ENCODE assay signal across 9 mouse cellular contexts in genomic region chr9:50852634-50853349, GRCm38 (mm10). TPM values are rescaled to one million over a fixed set of nuclear protein-coding genes. Genes with fewer than 3 reads are reported as not detected.
DNase-seq lines count a peak whose midpoint lies in the region; ATAC-seq and TF ChIP-seq lines count a peak whose summit lies in the region.
"Had no signal": no experiment of that assay in that cellular context is flagged by ENCODE, and none has a peak within 500 bp of the region (broad histone marks: within the 10 kb centered on the region; RNA-seq: fewer than 3 reads in every experiment).

No protein-coding gene starts in this region.

- TF ChIP-seq POLR2A in CH12.LX (IDR thresholded peaks at IDR 0.05; ENCODE audit: low read depth, low read length): peak; percentile 32; the same call in 1 of the 2 replicates

- H3K36me3 ChIP-seq in kidney, embryonic 15.5 days: no peaks in the 10 kb centered on the region
- no peaks in the 10 kb centered on the region for H3K36me3 ChIP-seq in CH12.LX (replicated peaks in 1 of 2; ENCODE audit: control insufficient read depth in 1 of 2, insufficient read depth in 1 of 2, low read length in 1 of 2)
- H3K36me3 ChIP-seq in heart, postnatal 0 days (replicated peaks; ENCODE audit: control insufficient read depth, insufficient read depth, low read length): no peaks in the 10 kb centered on the region

- no peak for DNase-seq in kidney, adult 8-10 months
- DNase-seq in 3T3-L1 (ENCODE audit: low read depth, low spot score) (peak; percentile 36), CH12.LX (ENCODE audit: extremely low read depth) (no peak)
- no peak for DNase-seq in heart, postnatal 0 days (ENCODE audit: low spot score)
- DNase-seq in frontal cortex, adult 2 months (ENCODE audit: extremely low spot score in 1 of 2, low spot score in 1 of 2): no peak
- DNase-seq in yolk sac, embryonic 10.5 days (ENCODE audit: low spot score): no peak

- 48% methylated on average over 17 of the region's 17 CpGs for WGBS in kidney, embryonic 15.5 days
- 33% methylated on average over 17 of the region's 17 CpGs for WGBS in heart, postnatal 0 days

- H3K4me1 ChIP-seq in kidney, embryonic 15.5 days: peaks cover 54% of the 10 kb centered on the region
- peaks cover 28 to 40% of the 10 kb centered on the region in 2 experiments for H3K4me1 ChIP-seq in CH12.LX (ENCODE audit: control insufficient read depth in 1 of 2, insufficient read depth in 2 of 2)
- peaks cover 21% of the 10 kb centered on the region for H3K4me1 ChIP-seq in heart, postnatal 0 days (ENCODE audit: control insufficient read depth, insufficient read depth)

- peak; percentile 60; the same call in 1 of the 2 replicates for TF ChIP-seq EP300 in CH12.LX (IDR thresholded peaks at IDR 0.05; ENCODE audit: low read length)
- no peak for TF ChIP-seq EP300 in heart, postnatal 0 days (IDR thresholded peaks at IDR 0.05; ENCODE audit: low read depth)

- in situ Hi-C loops in CH12.LX (cut with MboI; ENCODE audit: low pct_ligation_motif_present, low pct_unique_long_range_greater_than_20kb, low sequenced_read_pairs): loop anchor here (5.0 kb wide), 1 partner anchor 155 kb away; the partner anchor contains the start of gene Sik2

- H3K79me2 ChIP-seq in CH12.LX (replicated peaks; ENCODE audit: control insufficient read depth, extremely low read depth, insufficient read depth, poor library complexity, severe bottlenecking): peaks cover 10% of the 10 kb centered on the region

- no peak overlapping the region; the same call in 1 of the 2 replicates for H3K27ac ChIP-seq in kidney, embryonic 15.5 days
- peak overlapping the region; percentile 95 for H3K27ac ChIP-seq in CH12.LX (ENCODE audit: insufficient read depth, low read depth)
- H3K27ac ChIP-seq in heart, postnatal 0 days (ENCODE audit: low read depth): no peak overlapping the region
- H3K27ac ChIP-seq: macrophage had no signal

- peak; percentile 23 for TF ChIP-seq RAD21 in CH12.LX (IDR thresholded peaks at IDR 0.05; ENCODE audit: low read depth, low read length)

- no peak for ATAC-seq in kidney, embryonic 15.5 days (replicated peaks; ENCODE audit: low FRiP score)
- no peak for ATAC-seq in heart, postnatal 0 days (ENCODE audit: insufficient read depth, low read depth)
- ATAC-seq in monocyte, adult 5-6 weeks (replicated peaks; ENCODE audit: insufficient number of reproducible peaks, low FRiP score, low TSS enrichment, poor library complexity, severe bottlenecking): peak; percentile 20

- H3K9ac ChIP-seq in kidney, embryonic 15.5 days: no peak overlapping the region
- H3K9ac ChIP-seq in CH12.LX (ENCODE audit: insufficient read depth, low read depth): peak overlapping the region; percentile 55
- H3K9ac ChIP-seq in heart, postnatal 0 days (replicated peaks; ENCODE audit: low read depth, low read length): no peak overlapping the region

- H3K27me3 ChIP-seq in kidney, embryonic 15.5 days: no peaks in the 10 kb centered on the region
- no peaks in the 10 kb centered on the region for H3K27me3 ChIP-seq in CH12.LX (replicated peaks)
- no peaks in the 10 kb centered on the region for H3K27me3 ChIP-seq in heart, postnatal 0 days (ENCODE audit: control insufficient read depth, insufficient read depth, low read length)

- no peaks in the 10 kb centered on the region for H3K9me3 ChIP-seq in kidney, embryonic 15.5 days (replicated peaks)
- H3K9me3 ChIP-seq in CH12.LX (replicated peaks; ENCODE audit: low read length): no peaks in the 10 kb centered on the region
- H3K9me3 ChIP-seq in heart, postnatal 0 days (replicated peaks; ENCODE audit: control insufficient read depth, low read length): no peaks in the 10 kb centered on the region

- dilution Hi-C loops in CH12.LX (cut with MboI; ENCODE audit: extremely low pct_ligation_motif_present, extremely low pct_unique_long_range_greater_than_20kb, low sequenced_read_pairs): no loop called here

- peak in 1 of 2 experiments; percentile 58; a peak in 2 of 4 replicates for TF ChIP-seq CTCF in CH12.LX (conservative IDR thresholded peaks at IDR 0.05 in 1 of 2, IDR thresholded peaks at IDR 0.05 in 1 of 2; ENCODE audit: low read depth in 2 of 2, low read length in 2 of 2)
- no peak for TF ChIP-seq CTCF in heart, postnatal 0 days (IDR thresholded peaks at IDR 0.05; ENCODE audit: low read depth)

- H3K4me3 ChIP-seq in kidney, embryonic 15.5 days (replicated peaks): no peak overlapping the region
- peak overlapping the region in 1 of 3 experiments; percentile 46 for H3K4me3 ChIP-seq in CH12.LX (replicated peaks in 1 of 3; ENCODE audit: low read depth in 2 of 3, low read length in 2 of 3, poor library complexity in 1 of 3)
- no peak overlapping the region for H3K4me3 ChIP-seq in heart, postnatal 0 days (ENCODE audit: low read depth, low read length)

- H3K4me2 ChIP-seq in kidney, embryonic 15.5 days: peak overlapping the region; percentile 35
- H3K4me2 ChIP-seq in CH12.LX (ENCODE audit: insufficient read depth, low read depth, poor library complexity, severe bottlenecking): peak overlapping the region; percentile 70
- H3K4me2 ChIP-seq in heart, postnatal 0 days (ENCODE audit: low read depth, low read length): peak overlapping the region; percentile 50

TF ChIP-seq in CH12.LX, 34 proteins besides CTCF, POLR2A, EP300 and RAD21:
- TF ChIP-seq CHD1 (IDR thresholded peaks at IDR 0.05; ENCODE audit: low read depth, low read length) (peak; percentile 98), NELFE (IDR thresholded peaks at IDR 0.05; ENCODE audit: low read depth, low read length) (0 out of 2 replicates have a peak, but pooled peaks have one; percentile 40), ZKSCAN1 (IDR thresholded peaks at IDR 0.05; ENCODE audit: borderline replicate concordance, low read depth, low read length) (no peak), USF1 (IDR thresholded peaks at IDR 0.05; ENCODE audit: low read depth, low read length) (no peak), SIN3A (IDR thresholded peaks at IDR 0.05; ENCODE audit: low read length) (peak; percentile 59; the same call in 1 of the 2 replicates), RCOR1 (conservative IDR thresholded peaks at IDR 0.05; ENCODE audit: low read depth, low read length) (no peak), MAFK (IDR thresholded peaks at IDR 0.05; ENCODE audit: insufficient replicate concordance, low read length) (peak; percentile 34; the same call in 1 of the 2 replicates), ETS1 (conservative IDR thresholded peaks at IDR 0.05; ENCODE audit: low read depth, low read length) (peak; percentile 59), IRF4 (IDR thresholded peaks at IDR 0.05; ENCODE audit: low read depth, low read length) (peak; percentile 54; the same call in 1 of the 2 replicates), GABPA (IDR thresholded peaks at IDR 0.05; ENCODE audit: insufficient replicate concordance, low read depth, low read length) (no peak), PAX5 (IDR thresholded peaks at IDR 0.05; ENCODE audit: low read length) (no peak), JUN (IDR thresholded peaks at IDR 0.05; ENCODE audit: insufficient read depth, low read depth, low read length) (peak; percentile 39; the same call in 1 of the 2 replicates), TCF12 (IDR thresholded peaks at IDR 0.05; ENCODE audit: low read depth, low read length) (peak; percentile 64), SMC3 (IDR thresholded peaks at IDR 0.05; ENCODE audit: low read depth, low read length) (peak; percentile 14; the same call in 1 of the 2 replicates), ZNF384 (IDR thresholded peaks at IDR 0.05; ENCODE audit: low read depth, low read length) (peak; percentile 15), USF2 (conservative IDR thresholded peaks at IDR 0.05; ENCODE audit: low read depth, low read length) (no peak), ZMIZ1 (IDR thresholded peaks at IDR 0.05; ENCODE audit: low read depth, low read length) (0 out of 2 replicates have a peak, but pooled peaks have one; percentile 42), E2F4 (IDR thresholded peaks at IDR 0.05; ENCODE audit: insufficient replicate concordance, low read depth, low read length) (no peak), ELF1 (IDR thresholded peaks at IDR 0.05; ENCODE audit: low read depth, low read length) (peak; percentile 54; the same call in 1 of the 2 replicates), KAT2A (IDR thresholded peaks at IDR 0.05; ENCODE audit: insufficient replicate concordance, low read length) (no peak), BHLHE40 (IDR thresholded peaks at IDR 0.05; ENCODE audit: low read depth, low read length) (no peak), HCFC1 (IDR thresholded peaks at IDR 0.05; ENCODE audit: low read depth, low read length) (peak; percentile 11; the same call in 1 of the 2 replicates), TBP (conservative IDR thresholded peaks at IDR 0.05; ENCODE audit: low read depth, low read length) (no peak), JUND (conservative IDR thresholded peaks at IDR 0.05; ENCODE audit: low read depth, low read length) (peak; percentile 51; the same call in 1 of the 2 replicates), CHD2 (IDR thresholded peaks at IDR 0.05; ENCODE audit: low read length) (no peak), MEF2A (IDR thresholded peaks at IDR 0.05; ENCODE audit: borderline replicate concordance, low read depth, low read length) (peak; percentile 59), ZC3H11A (IDR thresholded peaks at IDR 0.05; ENCODE audit: low read depth, low read length) (no peak), POLR2AphosphoS2 (IDR thresholded peaks at IDR 0.05; ENCODE audit: low read depth, low read length) (no peak), MXI1 (IDR thresholded peaks at IDR 0.05; ENCODE audit: low read depth, low read length) (no peak), UBTF (IDR thresholded peaks at IDR 0.05; ENCODE audit: low read depth, low read length) (peak; percentile 69; the same call in 1 of the 2 replicates), MAX (IDR thresholded peaks at IDR 0.05; ENCODE audit: low read length) (peak; percentile 32; the same call in 1 of the 2 replicates), MYC (IDR thresholded peaks at IDR 0.05; ENCODE audit: low read depth, low read length) (peak; percentile 36; the same call in 1 of the 2 replicates), NRF1 (IDR thresholded peaks at IDR 0.05; ENCODE audit: low read depth, low read length) (no peak), MAZ (IDR thresholded peaks at IDR 0.05; ENCODE audit: low read depth, low read length) (no peak; the same call in 1 of the 2 replicates)
TF ChIP-seq in CH12.LX: peak in this region for 18.

RNA-seq across cellular contexts. Expression of gene Ppp2r1b, which starts 7.7 kb away (rescaled TPM):
- 74.8 and 75.6 TPM in 2 replicates for polyA plus RNA-seq in kidney, embryonic 15.5 days (2015; fragmentation: Nextera tagmentation; extraction: Ambion mirVana)
- total RNA-seq in CH12.LX (2012; rRNA removed) (42.1 and 54.9 TPM in 2 replicates), CH12.LX (2014; rRNA removed) (39.3 and 39.6 TPM in 2 replicates)
- 63.6 and 66.6 TPM in 2 replicates for polyA plus RNA-seq in CH12.LX (2012; ENCODE audit: insufficient read length, low read depth)
- 7.5 and 15.3 TPM in 2 replicates for total RNA-seq in heart, postnatal 0 days (2014; rRNA removed; ENCODE audit: low replicate concordance)
- 15.3 and 17.8 TPM in 2 replicates for polyA plus RNA-seq in heart, postnatal 0 days (2015; fragmentation: Nextera tagmentation; extraction: Ambion mirVana)
- total RNA-seq in monocyte, adult 5-6 weeks (2017): 19.3 to 41.0 TPM (median 25.7 TPM) in 3 replicates
- 14.0 and 16.8 TPM in 2 replicates for polyA plus RNA-seq in frontal cortex, adult 2 months (2012; rRNA removed)
